Mouse (Mus musculus) G1E (cell line): ENCODE measurements around the gene Bend6.

Source experiments
- CTCF ChIP-seq: IDR thresholded peaks from 2 replicates; pipeline ENCODE4 v1.5.1; 2012; ENCODE audit warnings: low read depth, low read length, inconsistent platforms, mixed read lengths
- GATA1 ChIP-seq: IDR thresholded peaks from 2 replicates; pipeline ENCODE4 v1.6.1; 2012; ENCODE audit warnings: borderline replicate concordance, low read length, inconsistent platforms, mixed read lengths
- POLR2AphosphoS5 ChIP-seq: IDR thresholded peaks from 2 replicates; pipeline ENCODE4 v1.6.1; 2012; ENCODE audit warnings: low read depth, low read length, inconsistent platforms; ENCODE audit not compliant: insufficient replicate concordance
- TAL1 ChIP-seq: conservative IDR thresholded peaks from 2 replicates; pipeline ENCODE4 v1.6.1; 2012; ENCODE audit warnings: low read depth, low read length, inconsistent platforms, mixed read lengths

- no peak for TF ChIP-seq GATA1
- TF ChIP-seq POLR2AphosphoS5, result no peak
- TF ChIP-seq TAL1, result no peak
- no peak for TF ChIP-seq CTCF
Observed at GRCm38 (mm10) chr1:33869031-33869430, 38.6 kb downstream of the Bend6 start.
